Mouse (Mus musculus): ENCODE data around the gene Arpc3. TPM values are rescaled to one million over a fixed set of nuclear protein-coding genes. Genes with fewer than 3 reads are reported as not detected.
"Not testable (repeated sequence)": the region's sequence is repeated elsewhere in the genome, so short reads cannot be mapped to it uniquely, and the experiment has no call there.

The Arpc3 gene
- total and polyA plus RNA-seq, 3 experiments = 112 to 287 (median 250) TPM

- DNase-seq = peak; percentile 55
These were observed 47.9 kb downstream of the Arpc3 start for GRCm38 (mm10) chr5:122439400-122440094.

GRCm38 (mm10) chr5:122440095-122440630, 48.5 kb downstream of the Arpc3 start:
- peak; percentile 42 for DNase-seq

- DNase-seq = no peak
These were observed 52.8 kb downstream of the Arpc3 start for GRCm38 (mm10) chr5:122444492-122444891.

- no peak for DNase-seq
These were observed 53.5 kb downstream of the Arpc3 start for GRCm38 (mm10) chr5:122445051-122445610.

- no peak for DNase-seq
These were observed 56.2 kb downstream of the Arpc3 start for GRCm38 (mm10) chr5:122447857-122448256.

- DNase-seq = no peak
These were observed 57.2 kb downstream of the Arpc3 start for GRCm38 (mm10) chr5:122448869-122449268.

- no peak for DNase-seq
These were observed 58.3 kb downstream of the Arpc3 start for GRCm38 (mm10) chr5:122449946-122450345.

- no peak for DNase-seq
These were observed 59.2 kb downstream of the Arpc3 start for GRCm38 (mm10) chr5:122450913-122451317.

- no peak for DNase-seq
These were observed 59.6 kb downstream of the Arpc3 start for GRCm38 (mm10) chr5:122451324-122451723.

GRCm38 (mm10) chr5:122452194-122452593, 60.5 kb downstream of the Arpc3 start:
- DNase-seq = no peak

GRCm38 (mm10) chr5:122453188-122453587, 61.5 kb downstream of the Arpc3 start:
- peak; percentile 45 for DNase-seq

GRCm38 (mm10) chr5:122454442-122454841, 62.8 kb downstream of the Arpc3 start:
- DNase-seq = no peak

GRCm38 (mm10) chr5:122454883-122455282, 63.2 kb downstream of the Arpc3 start:
- DNase-seq = no peak

- no peak for DNase-seq
These were observed 63.9 kb downstream of the Arpc3 start for GRCm38 (mm10) chr5:122455584-122455983.

GRCm38 (mm10) chr5:122457054-122457453, 65.4 kb downstream of the Arpc3 start:
- not testable (repeated sequence) for DNase-seq

GRCm38 (mm10) chr5:122458066-122458465, 66.4 kb downstream of the Arpc3 start:
- DNase-seq = no peak

GRCm38 (mm10) chr5:122459335-122459734, 67.7 kb downstream of the Arpc3 start:
- DNase-seq = no peak

- peak; percentile 45 for DNase-seq
These were observed 69.0 kb downstream of the Arpc3 start for GRCm38 (mm10) chr5:122460656-122461055.

- DNase-seq = no peak
These were observed 69.8 kb downstream of the Arpc3 start for GRCm38 (mm10) chr5:122461431-122461830.
